Mouse (Mus musculus) cerebellum, adult 11 months (tissue): ENCODE data around the gene Olfr460.
"Not testable (repeated sequence)": the region's sequence is repeated elsewhere in the genome, so short reads cannot be mapped to it uniquely, and the experiment has no call there.

Source experiments
- DNase-seq: peaks from one replicate; pipeline ENCODE4 v3.0.0; 2022

The Olfr460 gene

GRCm38 (mm10) chr6:40569187-40569586, at the start of gene Olfr460:
Gene Olfr460, plus strand, starts transcription at chr6:40569487.
- DNase-seq: no peak

- DNase-seq: no peak
Measured at GRCm38 (mm10) chr6:40544690-40545089, 24.6 kb upstream of the Olfr460 start.

GRCm38 (mm10) chr6:40554950-40555349, 14.3 kb upstream of the Olfr460 start, which contains the start of gene Olfr461:
Gene Olfr461, minus strand, starts transcription at chr6:40555050.
- no peak for DNase-seq

GRCm38 (mm10) chr6:40573618-40574017, 4.3 kb downstream of the Olfr460 start:
- no peak for DNase-seq

- DNase-seq: no peak
Measured at GRCm38 (mm10) chr6:40576305-40576704, 7.0 kb downstream of the Olfr460 start.

GRCm38 (mm10) chr6:40584336-40584735, 15.0 kb downstream of the Olfr460 start:
- no peak for DNase-seq

- no peak for DNase-seq
Measured at GRCm38 (mm10) chr6:40585645-40586044, 16.4 kb downstream of the Olfr460 start, which contains the start of gene Clec5a. Gene Clec5a, minus strand, starts transcription at chr6:40585821.

GRCm38 (mm10) chr6:40588346-40588745, 19.1 kb downstream of the Olfr460 start:
- DNase-seq: no peak

- no peak for DNase-seq
Measured at GRCm38 (mm10) chr6:40594804-40595550, 25.7 kb downstream of the Olfr460 start.

GRCm38 (mm10) chr6:40598546-40598945, 29.3 kb downstream of the Olfr460 start:
- not testable (repeated sequence) for DNase-seq

- DNase-seq: peak; percentile 3
Measured at GRCm38 (mm10) chr6:40607431-40607830, 38.1 kb downstream of the Olfr460 start.

GRCm38 (mm10) chr6:40610244-40610643, 41.0 kb downstream of the Olfr460 start:
- no peak for DNase-seq

GRCm38 (mm10) chr6:40613260-40613852, 44.1 kb downstream of the Olfr460 start, which contains the start of gene Tas2r138:
Gene Tas2r138, minus strand, starts transcription at chr6:40613310.
- no peak for DNase-seq

GRCm38 (mm10) chr6:40617965-40618364, 48.7 kb downstream of the Olfr460 start:
- DNase-seq: peak; percentile 27
